Mouse (Mus musculus) megakaryocyte, embryonic 14.5 days (primary cell): ENCODE measurements around the gene Rgs12.

Experiments used
- FLI1 ChIP-seq: IDR thresholded peaks from 2 replicates; pipeline ENCODE4 v1.6.1; 2012; ENCODE audit warnings: low read length, inconsistent platforms, mixed read lengths
- GATA1 ChIP-seq: IDR thresholded peaks from 3 replicates; pipeline ENCODE4 v1.6.1; 2012; ENCODE audit warnings: mixed read lengths, low read length, inconsistent platforms, borderline replicate concordance

DNA sequence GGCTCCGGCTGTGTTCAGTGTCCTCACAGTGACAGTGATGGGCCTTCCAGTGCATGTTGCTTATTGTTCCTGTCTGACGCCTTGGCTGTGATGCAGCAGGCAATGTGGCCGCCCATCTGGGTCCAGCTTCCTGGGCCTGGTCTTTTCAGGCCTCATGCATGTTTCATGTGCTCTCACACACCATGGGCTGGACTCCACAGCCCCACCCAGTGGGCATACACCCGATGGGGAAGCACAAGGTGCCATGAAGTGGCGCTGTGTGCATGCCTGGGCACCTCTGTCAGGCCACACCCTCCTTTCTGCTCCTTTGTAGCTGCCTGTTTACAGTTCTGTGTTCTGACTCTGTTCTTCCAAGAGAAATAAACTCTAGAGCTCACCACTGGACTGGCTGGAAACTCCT lies 83.8 kb downstream of the Rgs12 start:
- TF ChIP-seq GATA1, result no peak
- TF ChIP-seq FLI1, result no peak
